9 mouse cellular contexts compared by ENCODE assay signal in genomic region chr15:12738301-12739093, GRCm38 (mm10). TPM values are rescaled to one million over a fixed set of nuclear protein-coding genes. Genes with fewer than 3 reads are reported as not detected.
DNase-seq lines count a peak whose midpoint lies in the region; ATAC-seq and TF ChIP-seq lines count a peak whose summit lies in the region.
"Had no signal": no experiment of that assay in that cellular context is flagged by ENCODE, and none has a peak within 500 bp of the region (broad histone marks: within the 10 kb centered on the region; RNA-seq: fewer than 3 reads in every experiment).

No protein-coding gene starts in this region.

- no peak for TF ChIP-seq CTCF in gastrocnemius, adult 2 months (IDR thresholded peaks at IDR 0.05)

- in situ Hi-C loops in ES-E14 (cut with MboI; ENCODE audit: low sequenced_read_pairs in 2 of 2, unreplicated experiment in 2 of 2), result no loop called here

- no peak for DNase-seq in gastrocnemius, adult 2 months
- no peak for DNase-seq in gastrocnemius, adult 18-20 months (ENCODE audit: low spot score)
- no peak for DNase-seq in ES-E14 (ENCODE audit: low read depth, low spot score)
- DNase-seq in frontal cortex, postnatal 14 days (ENCODE audit: low spot score in 2 of 2), result peak; percentile 23 to 33
- DNase-seq in left cerebral cortex, adult 9 months (ENCODE audit: low spot score in 2 of 2), result peak; percentile 50 to 74
- peak; percentile 47 to 66 for DNase-seq in right cerebral cortex, postnatal 10 days (ENCODE audit: low spot score in 2 of 2)
- DNase-seq in Muller cell, postnatal 12 days (ENCODE audit: inconsistent ontology term), result no peak

- H3K4me3 ChIP-seq in gastrocnemius, adult 2 months, result peak overlapping the region; percentile 82
- peak overlapping the region; percentile 82; a peak in 3 of 4 replicates for H3K4me3 ChIP-seq in ES-E14 (ENCODE audit: insufficient read depth in 1 of 2, low read depth in 1 of 2, low read length in 2 of 2, poor library complexity in 1 of 2, severe bottlenecking in 1 of 2)
- H3K4me3 ChIP-seq: myocyte had no signal

- H3K4me1 ChIP-seq in ES-E14 (ENCODE audit: control insufficient read depth in 2 of 2, insufficient read depth in 2 of 2, low read length in 2 of 2, poor library complexity in 1 of 2), result peaks cover 4 to 5% of the 10 kb centered on the region in 2 experiments; a peak in 2 of 4 replicates

- intact Hi-C loops in gastrocnemius, adult 2 months (cut with DNase I), result no loop called here

- no peak overlapping the region for H3K9ac ChIP-seq in ES-E14 (ENCODE audit: insufficient read depth, low read depth, low read length, poor library complexity, severe bottlenecking)

- H3K9me3 ChIP-seq in ES-E14 (ENCODE audit: control insufficient read depth, insufficient read depth, low read depth, low read length), result no peaks in the 10 kb centered on the region

- H3K36me3 ChIP-seq in ES-E14 (ENCODE audit: control insufficient read depth, insufficient read depth, low read length, poor library complexity, severe bottlenecking), result no peaks in the 10 kb centered on the region

- H3K27ac ChIP-seq in gastrocnemius, adult 2 months, result no peak overlapping the region
- H3K27ac ChIP-seq in ES-E14 (ENCODE audit: insufficient read depth, low read depth, low read length, poor library complexity, severe bottlenecking), result no peak overlapping the region

- no peak for ATAC-seq in CD4-positive, CD25-positive, alpha-beta regulatory T cell, adult 4 months

TF ChIP-seq in ES-E14, 5 proteins besides CTCF, POLR2A, EP300 and RAD21:
- TF ChIP-seq CHD2 (IDR thresholded peaks at IDR 0.05; ENCODE audit: low read depth, low read length), result no peak
- no peak for TF ChIP-seq ZC3H11A (IDR thresholded peaks at IDR 0.05; ENCODE audit: borderline replicate concordance, low read depth, low read length)
- no peak for TF ChIP-seq MAFK (IDR thresholded peaks at IDR 0.05; ENCODE audit: insufficient read depth, low read depth, low read length)
- no peak for TF ChIP-seq ZNF384 (IDR thresholded peaks at IDR 0.05; ENCODE audit: low read depth, low read length)
- TF ChIP-seq HCFC1 (IDR thresholded peaks at IDR 0.05; ENCODE audit: borderline replicate concordance, insufficient read depth, low read length), result no peak

RNA-seq across cellular contexts. Expression of gene Pdzd2, which starts 1.2 kb away (rescaled TPM):
- total RNA-seq in gastrocnemius, adult 2 months (2021), result 10 to 100 TPM; 17.0 to 23.8 TPM
- total RNA-seq in gastrocnemius, adult 18-20 months (2021), result 10 to 100 TPM; 14.1 to 16.3 TPM
- total RNA-seq in ES-E14 (2012; rRNA removed), result 6.3 and 8.0 TPM in 2 replicates
- under 1 TPM; 0.08 to 0.63 TPM for polyA plus RNA-seq in CD4-positive, CD25-positive, alpha-beta regulatory T cell, adult 4 months (2017; shearing (Covaris generic))

Comparison
In these comparisons a context has a peak if more than half of its experiments do, and no peak if none do; other contexts are left out.
1. DNase-seq: peak in frontal cortex, postnatal 14 days (2 of 2), left cerebral cortex, adult 9 months (2 of 2) and right cerebral cortex, postnatal 10 days (2 of 2); none in gastrocnemius, adult 2 months (single experiment), gastrocnemius, adult 18-20 months (single experiment), ES-E14 (single experiment) and Muller cell, postnatal 12 days (single experiment).